In genomic region chr10:85540311-85541093, GRCm38 (mm10) we compare ENCODE assay signal across 9 mouse cellular contexts.
A peak's percentile ranks its signal among the peaks of the same experiment; 100 is the strongest.
DNase-seq lines count a peak whose midpoint lies in the region.
"Had no signal": no experiment of that assay in that cellular context is flagged by ENCODE, and none has a peak within 500 bp of the region (broad histone marks: within the 10 kb centered on the region; RNA-seq: fewer than 3 reads in every experiment).

No protein-coding gene starts in this region.

- intact Hi-C loops in left cerebral cortex, postnatal 4 days (cut with DNase I), result no loop called here

- peak; percentile 43 to 59 for DNase-seq in cerebellum, postnatal 25 days
- no peak for DNase-seq in cerebellum, adult 11-12 months
- DNase-seq in right cerebral cortex, postnatal 10 days (ENCODE audit: low spot score in 2 of 2), result peak; percentile 54 to 63
- no peak for DNase-seq in right cerebral cortex, postnatal 36 days (ENCODE audit: low spot score in 2 of 2)
- peak; percentile 66 for DNase-seq in left cerebral cortex, postnatal 4 days
- DNase-seq in heart, adult 18-20 months, result no peak
- DNase-seq in adrenal gland, postnatal 10 days, result no peak
- no peak for DNase-seq in thymus, postnatal 0 days (ENCODE audit: low spot score)
- DNase-seq: lung, postnatal 10 days had no signal

Comparison
In these comparisons a context has a peak if more than half of its experiments do, and no peak if none do; other contexts are left out.
1. DNase-seq: peak in cerebellum, postnatal 25 days (2 of 2), right cerebral cortex, postnatal 10 days (2 of 2) and left cerebral cortex, postnatal 4 days (single experiment); none in cerebellum, adult 11-12 months (single experiment), right cerebral cortex, postnatal 36 days (0 of 2), heart, adult 18-20 months (0 of 2), adrenal gland, postnatal 10 days (single experiment) and thymus, postnatal 0 days (single experiment).